Mouse (Mus musculus) stomach, postnatal 0 days (tissue): ENCODE results near the gene Adora3. TPM values are rescaled to one million over a fixed set of nuclear protein-coding genes. Genes with fewer than 3 reads are reported as not detected.
"Not testable (repeated sequence)": the region's sequence is repeated elsewhere in the genome, so short reads cannot be mapped to it uniquely, and the experiment has no call there.

ENCODE experiments used
- ATAC-seq: fragments of 200-750 bp; cut with Nextera tagmentation; 2 replicates; pipeline ENCODE4 v1.8.0; 2017; ENCODE audit not compliant: low FRiP score, low TSS enrichment
- DNase-seq: peaks from one replicate; pipeline ENCODE4 v3.0.0-alpha.2; 2016; ENCODE audit warnings: low spot score
- H3K27ac ChIP-seq: fragments of 300-500 bp; sonication (generic); replicated peaks from 2 replicates; pipeline ENCODE4 v1.5.1; 2014; ENCODE audit warnings: mild to moderate bottlenecking, control low read depth
- H3K27me3 ChIP-seq: fragments of 300-500 bp; sonication (generic); 2 replicates; pipeline ENCODE4 v1.6.1; 2014; ENCODE audit warnings: low read length; ENCODE audit not compliant: control insufficient read depth, insufficient read depth
- H3K36me3 ChIP-seq: fragments of 300-500 bp; sonication (generic); 2 replicates; pipeline ENCODE4 v1.6.1; 2014; ENCODE audit warnings: low read length, mixed read lengths; ENCODE audit not compliant: control insufficient read depth, insufficient read depth
- H3K4me1 ChIP-seq: fragments of 300-500 bp; sonication (generic); replicated peaks from 2 replicates; pipeline ENCODE4 v1.6.1; 2014; ENCODE audit warnings: antibody characterized with exemption; ENCODE audit not compliant: control insufficient read depth, insufficient read depth
- H3K4me2 ChIP-seq: fragments of 300-500 bp; sonication (generic); replicated peaks from 2 replicates; pipeline ENCODE4 v1.6.1; 2014; ENCODE audit warnings: low read depth, mild to moderate bottlenecking, control low read depth, moderate library complexity
- H3K4me3 ChIP-seq: fragments of 300-500 bp; sonication (generic); 2 replicates; pipeline ENCODE4 v1.5.1; 2014; ENCODE audit warnings: low read depth, low read length, control low read depth
- H3K9ac ChIP-seq: fragments of 300-500 bp; sonication (generic); 2 replicates; pipeline ENCODE4 v1.6.1; 2014; ENCODE audit warnings: mild to moderate bottlenecking, low read length, control low read depth, mixed read lengths
- H3K9me3 ChIP-seq: fragments of 300-500 bp; sonication (generic); 2 replicates; pipeline ENCODE4 v1.6.1; 2016; ENCODE audit warnings: low read length; ENCODE audit not compliant: control insufficient read depth
- CTCF ChIP-seq: IDR thresholded peaks from 2 replicates; pipeline ENCODE4 v1.5.1; 2016; ENCODE audit warnings: antibody characterized with exemption, low read depth, mild to moderate bottlenecking, moderate library complexity
- EP300 ChIP-seq: optimal IDR thresholded peaks from 2 replicates; pipeline ENCODE3; 2016; ENCODE audit warnings: antibody characterized with exemption
- WGBS: fragments of 180-500 bp; shearing (Covaris S2); extraction: QIAGEN DNeasy Blood & Tissue Kit; methylation state at CpG from one replicate; pipeline ENCODE4 v1.1.7; 2014; 5-methylcytosine and 5-hydroxymethylcytosine counted together
- polyA plus RNA-seq: library from polyadenylated mRNA; unstranded; fragments of >200 nt; fragmentation: Nextera tagmentation; extraction: Ambion mirVana; gene quantifications from 2 replicates; pipeline ENCODE4 v1.2.1, GENCODE M21; 2015

Gene Adora3
- polyA plus RNA-seq, 1 experiment from 2014 or later, result 0.34 TPM

- no peaks in the 10 kb centered on the region for H3K4me1 ChIP-seq
- H3K36me3 ChIP-seq, result no peaks in the 10 kb centered on the region
- ATAC-seq, result no peak
- no peaks in the 10 kb centered on the region for H3K9me3 ChIP-seq
- WGBS, result 89% methylated on average over 4 of the region's 4 CpGs
- H3K9ac ChIP-seq, result no peak overlapping the region
- no peak overlapping the region for H3K4me3 ChIP-seq
- H3K27ac ChIP-seq, result no peak overlapping the region
- TF ChIP-seq EP300, result no peak
- no peak for TF ChIP-seq CTCF
- no peak for DNase-seq
- H3K27me3 ChIP-seq, result no peaks in the 10 kb centered on the region
- H3K4me2 ChIP-seq, result no peak overlapping the region
These were observed 38.3 kb downstream of the Adora3 start for GRCm38 (mm10) chr3:105908976-105909375.

GRCm38 (mm10) chr3:105910519-105911190 lies 40.0 kb downstream of the Adora3 start:
- H3K27me3 ChIP-seq, result no peaks in the 10 kb centered on the region
- H3K4me2 ChIP-seq, result no peak overlapping the region
- H3K4me1 ChIP-seq, result no peaks in the 10 kb centered on the region
- no peaks in the 10 kb centered on the region for H3K9me3 ChIP-seq
- ATAC-seq, result no peak
- no peak overlapping the region for H3K4me3 ChIP-seq
- no peak for DNase-seq
- H3K27ac ChIP-seq, result no peak overlapping the region
- WGBS, result 81% methylated on average over 11 of the region's 11 CpGs
- no peaks in the 10 kb centered on the region for H3K36me3 ChIP-seq
- no peak overlapping the region for H3K9ac ChIP-seq
- TF ChIP-seq EP300 (no peak), CTCF (no peak)

- ATAC-seq (no peak), DNase-seq (no peak)
- no peaks in the 10 kb centered on the region for H3K36me3 ChIP-seq
- no peak overlapping the region for H3K4me2 ChIP-seq
- no peak overlapping the region for H3K27ac ChIP-seq
- no peaks in the 10 kb centered on the region for H3K27me3 ChIP-seq
- H3K9ac ChIP-seq, result no peak overlapping the region
- H3K4me3 ChIP-seq, result no peak overlapping the region
- TF ChIP-seq EP300 (no peak), CTCF (no peak)
- no peaks in the 10 kb centered on the region for H3K4me1 ChIP-seq
- no peaks in the 10 kb centered on the region for H3K9me3 ChIP-seq
- 56% methylated on average over 9 of the region's 9 CpGs for WGBS
These were observed 41.6 kb downstream of the Adora3 start for GRCm38 (mm10) chr3:105912097-105912880.

GRCm38 (mm10) chr3:105913839-105914681 lies 43.4 kb downstream of the Adora3 start:
- Histone ChIP-seq H3K9ac (no peak overlapping the region), H3K4me3 (no peak overlapping the region), H3K27me3 (no peaks in the 10 kb centered on the region), H3K36me3 (no peaks in the 10 kb centered on the region), H3K4me1 (no peaks in the 10 kb centered on the region), H3K9me3 (no peaks in the 10 kb centered on the region), H3K4me2 (no peak overlapping the region), H3K27ac (no peak overlapping the region)
- WGBS, result 46% methylated on average over 10 of the region's 10 CpGs
- no peak for DNase-seq
- ATAC-seq, result no peak
- TF ChIP-seq CTCF (no peak), EP300 (no peak)

GRCm38 (mm10) chr3:105915281-105915680 lies 44.6 kb downstream of the Adora3 start:
- ATAC-seq, result no peak
- no peaks in the 10 kb centered on the region for H3K9me3 ChIP-seq

GRCm38 (mm10) chr3:105916455-105916854 lies 45.8 kb downstream of the Adora3 start:
- not testable (repeated sequence) for H3K4me2 ChIP-seq, ATAC-seq, H3K27ac ChIP-seq, H3K4me1 ChIP-seq, H3K9ac ChIP-seq, H3K4me3 ChIP-seq, H3K36me3 ChIP-seq, H3K9me3 ChIP-seq, DNase-seq, H3K27me3 ChIP-seq

More at GRCm38 (mm10) chr3:105915281-105915680, 44.6 kb downstream of the Adora3 start:
- no peak overlapping the region for H3K9ac ChIP-seq
- WGBS, result 30% methylated on average over 1 of the region's 1 CpGs
- no peaks in the 10 kb centered on the region for H3K4me1 ChIP-seq
- H3K27me3 ChIP-seq, result no peaks in the 10 kb centered on the region
- H3K27ac ChIP-seq, result no peak overlapping the region
- H3K4me2 ChIP-seq, result no peak overlapping the region
- H3K4me3 ChIP-seq, result no peak overlapping the region
- no peak for DNase-seq
- TF ChIP-seq CTCF (no peak), EP300 (no peak)
- no peaks in the 10 kb centered on the region for H3K36me3 ChIP-seq
